Mouse (Mus musculus) MEL (cell line): ENCODE results near the gene Icos. TPM values are rescaled to one million over a fixed set of nuclear protein-coding genes. Genes with fewer than 3 reads are reported as not detected.

ENCODE experiments used
- DNase-seq: peaks from one replicate; pipeline ENCODE4 v3.0.0; 2011; ENCODE audit warnings: low read depth, low spot score
- H3K27ac ChIP-seq: 2 replicates; pipeline ENCODE4 v1.5.1; 2012; ENCODE audit warnings: low read depth, mild to moderate bottlenecking, control low read depth, low read length, moderate library complexity; ENCODE audit not compliant: control insufficient read depth
- H3K27me3 ChIP-seq, 2 experiments: fragments of 150-350 bp in 1 of 2; sonication (generic) in 1 of 2; 2 replicates each; pipeline ENCODE4 v1.6.1; 2012; ENCODE audit warnings: low read length in 2 of 2, mild to moderate bottlenecking in 2 of 2, improper control_type of control experiment in 1 of 2, moderate library complexity in 1 of 2; ENCODE audit not compliant: insufficient read depth in 2 of 2, control insufficient read depth in 1 of 2
- H3K36me3 ChIP-seq, 2 experiments: 2 replicates each; pipeline ENCODE4 v1.6.1; 2012 to 2014; ENCODE audit warnings: low read length in 2 of 2, improper control_type of control experiment in 1 of 2, inconsistent platforms in 1 of 2, mild to moderate bottlenecking in 1 of 2; ENCODE audit not compliant: insufficient read depth in 2 of 2, control insufficient read depth in 1 of 2
- H3K4me1 ChIP-seq, 2 experiments: fragments of 150-350 bp in 1 of 2; sonication (generic) in 1 of 2; 2 replicates each; pipeline ENCODE4 v1.6.1; 2012; ENCODE audit warnings: low read length in 2 of 2, improper control_type of control experiment in 1 of 2, mild to moderate bottlenecking in 1 of 2; ENCODE audit not compliant: insufficient read depth in 2 of 2, control insufficient read depth in 1 of 2
- H3K4me3 ChIP-seq, 2 experiments: fragments of 150-350 bp in 1 of 2; sonication (generic) in 1 of 2; 2 replicates each; pipeline ENCODE4 v1.5.1; 2012; ENCODE audit warnings: low read depth in 2 of 2, low read length in 2 of 2, mild to moderate bottlenecking in 2 of 2, moderate library complexity in 2 of 2, control low read depth in 1 of 2, improper control_type of control experiment in 1 of 2; ENCODE audit not compliant: control insufficient read depth in 1 of 2, insufficient read depth in 1 of 2
- H3K79me2 ChIP-seq: 2 replicates; pipeline ENCODE4 v1.6.1; 2012; ENCODE audit warnings: mild to moderate bottlenecking, low read length, moderate library complexity; ENCODE audit not compliant: control insufficient read depth, poor library complexity, insufficient read depth
- H3K9ac ChIP-seq: 2 replicates; pipeline ENCODE4 v1.6.1; 2012; ENCODE audit warnings: low read depth, mild to moderate bottlenecking, control low read depth, low read length, moderate library complexity; ENCODE audit not compliant: control insufficient read depth, poor library complexity, severe bottlenecking
- H3K9me3 ChIP-seq: fragments of 150-350 bp; sonication (generic); replicated peaks from 2 replicates; pipeline ENCODE4 v1.6.1; 2012; ENCODE audit warnings: mild to moderate bottlenecking, low read length, improper control_type of control experiment, moderate library complexity; ENCODE audit not compliant: insufficient read depth
- BHLHE40 ChIP-seq: IDR thresholded peaks from 2 replicates; pipeline ENCODE4 v1.6.1; 2012; ENCODE audit warnings: low read depth, mild to moderate bottlenecking, inconsistent platforms, low read length, improper control_type of control experiment, borderline replicate concordance
- CHD1 ChIP-seq: IDR thresholded peaks from 2 replicates; pipeline ENCODE4 v1.6.1; 2012; ENCODE audit warnings: low read depth, mild to moderate bottlenecking, inconsistent platforms, low read length, improper control_type of control experiment
- E2F4 ChIP-seq: IDR thresholded peaks from 2 replicates; pipeline ENCODE4 v1.6.1; 2011; ENCODE audit warnings: low read depth, low read length, improper control_type of control experiment, borderline replicate concordance
- ELF1 ChIP-seq: IDR thresholded peaks from 2 replicates; pipeline ENCODE4 v1.6.1; 2014; ENCODE audit warnings: low read depth, mild to moderate bottlenecking, inconsistent platforms, low read length, improper control_type of control experiment, moderate library complexity
- ETS1 ChIP-seq: IDR thresholded peaks from 2 replicates; pipeline ENCODE4 v1.6.1; 2012; ENCODE audit warnings: low read depth, mild to moderate bottlenecking, inconsistent platforms, low read length, improper control_type of control experiment, moderate library complexity
- GABPA ChIP-seq: IDR thresholded peaks from 2 replicates; pipeline ENCODE4 v1.6.1; 2012; ENCODE audit warnings: low read depth, mild to moderate bottlenecking, inconsistent platforms, low read length, improper control_type of control experiment, moderate library complexity
- MAX ChIP-seq: IDR thresholded peaks from 2 replicates; pipeline ENCODE4 v1.6.1; 2011; ENCODE audit warnings: low read length, improper control_type of control experiment
- MXI1 ChIP-seq: IDR thresholded peaks from 2 replicates; pipeline ENCODE4 v1.6.1; 2011; ENCODE audit warnings: mild to moderate bottlenecking, low read depth, low read length, improper control_type of control experiment
- MYB ChIP-seq: IDR thresholded peaks from 2 replicates; pipeline ENCODE4 v1.6.1; 2011; ENCODE audit warnings: mild to moderate bottlenecking, low read depth, low read length, improper control_type of control experiment
- NELFE ChIP-seq: IDR thresholded peaks from 2 replicates; pipeline ENCODE4 v1.6.1; 2011; ENCODE audit warnings: low read depth, low read length, improper control_type of control experiment
- NRF1 ChIP-seq: IDR thresholded peaks from 2 replicates; pipeline ENCODE4 v1.6.1; 2014; ENCODE audit warnings: low read depth, mild to moderate bottlenecking, inconsistent platforms, low read length, improper control_type of control experiment, moderate library complexity; ENCODE audit not compliant: poor library complexity, insufficient read depth, severe bottlenecking
- POLR2AphosphoS5 ChIP-seq: IDR thresholded peaks from 2 replicates; pipeline ENCODE4 v1.6.1; 2012; ENCODE audit warnings: low read depth, borderline replicate concordance, mild to moderate bottlenecking, inconsistent platforms, low read length, moderate library complexity, mixed read lengths
- TAL1 ChIP-seq: IDR thresholded peaks from 2 replicates; pipeline ENCODE4 v1.6.1; 2012; ENCODE audit warnings: mild to moderate bottlenecking, inconsistent platforms, low read length, moderate library complexity, mixed read lengths
- UBTF ChIP-seq: IDR thresholded peaks from 2 replicates; pipeline ENCODE4 v1.6.1; 2012; ENCODE audit warnings: low read depth, mild to moderate bottlenecking, inconsistent platforms, low read length, improper control_type of control experiment, moderate library complexity, borderline replicate concordance; ENCODE audit not compliant: insufficient read depth
- USF1 ChIP-seq: IDR thresholded peaks from 2 replicates; pipeline ENCODE4 v1.6.1; 2014; ENCODE audit warnings: low read depth, mild to moderate bottlenecking, inconsistent platforms, low read length, improper control_type of control experiment, moderate library complexity
- USF2 ChIP-seq, 2 experiments: IDR thresholded peaks; 2 replicates each; pipeline ENCODE4 v1.6.1; 2011 to 2012; ENCODE audit warnings: improper control_type of control experiment in 2 of 2, low read length in 2 of 2, borderline replicate concordance in 1 of 2, inconsistent platforms in 1 of 2, low read depth in 1 of 2, mild to moderate bottlenecking in 1 of 2; ENCODE audit not compliant: insufficient read depth in 1 of 2
- ZC3H11A ChIP-seq: IDR thresholded peaks from 2 replicates; pipeline ENCODE4 v1.6.1; 2012; ENCODE audit warnings: low read depth, mild to moderate bottlenecking, inconsistent platforms, low read length, improper control_type of control experiment
- ZKSCAN1 ChIP-seq: IDR thresholded peaks from 2 replicates; pipeline ENCODE4 v1.6.1; 2012; ENCODE audit warnings: low read depth, mild to moderate bottlenecking, inconsistent platforms, low read length, improper control_type of control experiment, moderate library complexity
- ZMIZ1 ChIP-seq: IDR thresholded peaks from 2 replicates; pipeline ENCODE4 v1.6.1; 2012; ENCODE audit warnings: low read depth, mild to moderate bottlenecking, inconsistent platforms, low read length, improper control_type of control experiment, moderate library complexity
- polyA plus RNA-seq, 2 experiments: library from polyadenylated mRNA; stranded (reverse) in 1 of 2; unstranded in 1 of 2; fragments of >175 nt in 1 of 2; fragments of >200 nt in 1 of 2; gene quantifications; 2 replicates each; pipeline versions ENCODE4 v1.2.1 to v1.2.4; 2012; ENCODE audit warnings: low replicate concordance in 2 of 2, low read depth in 1 of 2; ENCODE audit not compliant: insufficient read length in 2 of 2, insufficient read depth in 1 of 2, missing spikeins in 1 of 2
- total RNA-seq: library from RNA; depleted of rRNA; stranded (reverse); fragments of 300-350 nt; gene quantifications from 2 replicates; pipeline ENCODE4 v1.2.3, GENCODE M21; 2012

Icos gene
- total and polyA plus RNA-seq, 3 experiments, result not detected

GRCm38 (mm10) chr1:60975646-60976294 is 2.0 kb upstream of the Icos start:
- no peaks in the 10 kb centered on the region for H3K36me3 ChIP-seq
- TF ChIP-seq CHD1, result no peak
- no peak for TF ChIP-seq USF1
- no peak for TF ChIP-seq TAL1
- no peak for TF ChIP-seq ETS1
- TF ChIP-seq USF2 (IDR thresholded peaks at IDR 0.05; ENCODE audit: borderline replicate concordance in 1 of 2, insufficient read depth in 1 of 2, low read depth in 1 of 2, low read length in 2 of 2), result no peak
- TF ChIP-seq MXI1, result no peak
- no peak for TF ChIP-seq NELFE
- no peak for TF ChIP-seq GABPA
- no peak for TF ChIP-seq E2F4
- TF ChIP-seq ZC3H11A, result no peak
- no peak for TF ChIP-seq ZMIZ1
- TF ChIP-seq MYB, result no peak
- TF ChIP-seq BHLHE40, result no peak
- TF ChIP-seq ELF1, result no peak
- TF ChIP-seq MAX, result no peak
- no peaks in the 10 kb centered on the region for H3K4me1 ChIP-seq
- no peaks in the 10 kb centered on the region for H3K9me3 ChIP-seq
- no peaks in the 10 kb centered on the region for H3K79me2 ChIP-seq
- H3K27me3 ChIP-seq, result no peaks in the 10 kb centered on the region
- H3K9ac ChIP-seq, result no peak overlapping the region
- no peak overlapping the region for H3K27ac ChIP-seq
- no peak for DNase-seq
- no peak overlapping the region for H3K4me3 ChIP-seq

GRCm38 (mm10) chr1:60979126-60979842 is 1.6 kb downstream of the Icos start:
- Histone ChIP-seq H3K4me1 (no peaks in the 10 kb centered on the region), H3K4me3 (no peak overlapping the region), H3K27me3 (no peaks in the 10 kb centered on the region), H3K9ac (no peak overlapping the region), H3K9me3 (no peaks in the 10 kb centered on the region), H3K79me2 (no peaks in the 10 kb centered on the region), H3K27ac (no peak overlapping the region), H3K36me3 (no peaks in the 10 kb centered on the region)
- no peak for DNase-seq
- TF ChIP-seq E2F4 (no peak), ZKSCAN1 (no peak), UBTF (no peak), NRF1 (no peak), BHLHE40 (no peak), POLR2AphosphoS5 (no peak), USF2 (IDR thresholded peaks at IDR 0.05; ENCODE audit: borderline replicate concordance in 1 of 2, insufficient read depth in 1 of 2, low read depth in 1 of 2, low read length in 2 of 2) (no peak)
